ENCODE assay signal across 9 mouse cellular contexts in the genomic region with DNA sequence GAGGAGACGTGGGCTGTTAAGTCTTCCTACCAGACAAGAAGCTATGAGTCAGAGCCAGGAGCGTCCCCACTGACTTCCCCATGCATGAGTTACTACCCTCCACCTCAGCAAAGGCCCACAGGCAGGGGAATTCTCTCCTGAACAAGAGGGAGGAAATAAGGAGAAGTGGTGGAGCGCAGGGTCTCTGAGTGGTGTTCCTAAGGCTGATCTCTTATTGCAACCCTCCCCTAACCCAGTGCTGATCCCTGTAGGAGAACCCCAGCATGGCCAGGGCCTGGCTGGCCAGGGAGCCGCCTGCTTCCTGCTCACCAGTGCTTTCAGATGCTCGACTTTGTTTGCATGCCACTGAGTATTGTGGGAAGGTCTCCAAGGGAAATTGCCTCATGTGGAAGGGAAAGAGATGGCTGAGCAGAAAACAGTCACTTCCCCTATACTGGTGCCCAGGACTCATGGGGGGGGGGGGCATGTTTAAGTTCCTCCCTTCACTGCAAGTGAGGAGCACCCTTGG.
A peak's percentile ranks its signal among the peaks of the same experiment; 100 is the strongest.
DNase-seq lines count a peak whose midpoint lies in the region; ATAC-seq and TF ChIP-seq lines count a peak whose summit lies in the region.
"Had no signal": no experiment of that assay in that cellular context is flagged by ENCODE, and none has a peak within 500 bp of the region (broad histone marks: within the 10 kb centered on the region; RNA-seq: fewer than 3 reads in every experiment).

No protein-coding gene starts in this region.

- ATAC-seq in lung, embryonic 16.5 days (ENCODE audit: low read depth): peak; percentile 61

- peaks cover 10% of the 10 kb centered on the region; the same call in 1 of the 2 replicates for H3K9me3 ChIP-seq in lung, embryonic 16.5 days (ENCODE audit: control insufficient read depth, low read length)

- no peaks in the 10 kb centered on the region for H3K36me3 ChIP-seq in lung, embryonic 16.5 days (ENCODE audit: control insufficient read depth, insufficient read depth, low read length)
- H3K36me3 ChIP-seq: neural tube, embryonic 12.5 days had no signal

- no peaks in the 10 kb centered on the region for H3K27me3 ChIP-seq in lung, embryonic 16.5 days (ENCODE audit: control insufficient read depth, insufficient read depth, low read depth, low read length)
- H3K27me3 ChIP-seq: neural tube, embryonic 12.5 days had no signal

- no peak for TF ChIP-seq POLR2A in bone marrow macrophage, adult 2 months (IDR thresholded peaks at IDR 0.05; ENCODE audit: borderline replicate concordance, low read depth, low read length)

- intact Hi-C loops in gastrocnemius, adult 2 months (cut with DNase I): no loop called here

- peaks cover 35% of the 10 kb centered on the region for H3K4me1 ChIP-seq in bone marrow macrophage, adult 2 months (ENCODE audit: control insufficient read depth, insufficient read depth, low read length)
- peaks cover 4% of the 10 kb centered on the region for H3K4me1 ChIP-seq in lung, embryonic 16.5 days (replicated peaks; ENCODE audit: control insufficient read depth, insufficient read depth, low read length)

- no peak overlapping the region for H3K4me2 ChIP-seq in lung, embryonic 16.5 days (ENCODE audit: low read depth, low read length)
- H3K4me2 ChIP-seq: neural tube, embryonic 12.5 days had no signal

- H3K27ac ChIP-seq in gastrocnemius, adult 2 months: peak overlapping the region; percentile 73
- peak overlapping the region; percentile 95 for H3K27ac ChIP-seq in bone marrow macrophage, adult 2 months (ENCODE audit: insufficient read depth, low read depth, low read length)
- H3K27ac ChIP-seq in lung, embryonic 16.5 days (ENCODE audit: low read length): peak overlapping the region; percentile 54
- H3K27ac ChIP-seq: neural tube, embryonic 12.5 days had no signal

- no peak for TF ChIP-seq CTCF in gastrocnemius, adult 2 months (IDR thresholded peaks at IDR 0.05)
- no peak for TF ChIP-seq CTCF in bone marrow macrophage, adult 2 months (IDR thresholded peaks at IDR 0.05; ENCODE audit: low read depth, low read length)

- 55% methylated on average over 5 of the region's 5 CpGs for WGBS in lung, embryonic 16.5 days

- H3K9ac ChIP-seq in lung, embryonic 16.5 days (ENCODE audit: low read length): no peak overlapping the region
- H3K9ac ChIP-seq: neural tube, embryonic 12.5 days had no signal

- no peak overlapping the region for H3K4me3 ChIP-seq in gastrocnemius, adult 2 months
- peak overlapping the region; percentile 16; the same call in 1 of the 2 replicates for H3K4me3 ChIP-seq in bone marrow macrophage, adult 2 months (ENCODE audit: insufficient read depth, low read length)
- no peak overlapping the region for H3K4me3 ChIP-seq in lung, embryonic 16.5 days (ENCODE audit: low read length)
- H3K4me3 ChIP-seq: neural tube, embryonic 12.5 days had no signal

- DNase-seq in gastrocnemius, adult 2 months: no peak
- DNase-seq in gastrocnemius, adult 8-10 months (ENCODE audit: low spot score in 2 of 2): no peak
- DNase-seq in heart, postnatal 4 days: peak; percentile 57
- DNase-seq in left cerebral cortex, adult 18-20 months (ENCODE audit: low spot score in 2 of 2): no peak
- no peak for DNase-seq in Muller cell, postnatal 12 days (ENCODE audit: inconsistent ontology term)
- DNase-seq in right cerebral cortex, adult 18-20 months: no peak
